Mouse (Mus musculus) right cerebral cortex, postnatal 14 days (tissue): ENCODE results near the gene Sez6l2.
"Not testable (repeated sequence)": the region's sequence is repeated elsewhere in the genome, so short reads cannot be mapped to it uniquely, and the experiment has no call there.

Source experiments
- DNase-seq: peaks from one replicate; pipeline ENCODE4 v3.0.0; 2022

Gene Sez6l2

DNA sequence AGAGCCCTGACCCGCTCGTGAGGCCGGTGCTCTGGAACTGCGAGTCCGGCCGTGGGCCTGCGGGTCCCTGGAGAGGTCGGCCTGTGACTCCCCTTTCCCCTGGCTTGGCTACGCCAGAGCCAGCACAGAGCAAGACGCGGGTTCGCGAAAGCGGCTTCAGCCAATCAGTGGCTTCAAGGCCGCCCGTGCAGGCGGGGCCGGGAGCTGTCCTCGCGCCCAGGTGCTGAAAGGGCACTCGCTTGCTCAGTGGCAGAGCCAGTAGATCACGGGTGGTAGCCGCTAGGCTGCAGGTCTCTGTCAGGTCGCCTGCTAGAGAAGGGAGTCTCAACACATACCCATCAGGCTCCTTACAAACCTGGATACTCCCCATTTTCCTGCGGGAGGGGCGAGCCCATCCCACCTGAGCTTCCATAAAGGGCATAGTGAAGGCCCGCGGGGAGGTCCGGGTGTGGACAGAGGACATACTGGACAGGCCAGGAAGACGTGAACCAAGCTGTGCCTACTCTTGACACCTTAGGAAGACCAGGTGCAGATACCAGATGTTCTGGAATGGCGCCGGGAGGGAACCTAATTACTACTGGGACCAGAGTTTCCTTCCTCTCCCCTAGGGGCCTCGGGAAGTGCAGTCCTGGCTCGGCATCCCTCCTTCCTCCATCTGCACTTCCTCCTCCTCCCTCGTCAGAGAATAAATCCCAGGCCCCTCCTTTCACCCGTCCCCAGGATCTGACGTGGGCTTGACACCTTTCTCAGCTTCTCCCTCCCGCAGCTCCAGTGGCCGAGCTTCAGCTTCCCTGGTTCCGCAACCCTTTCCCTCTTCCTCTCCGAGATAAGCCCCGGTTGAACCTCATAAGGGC lies at the start of gene Sez6l2:
Gene Sez6l2 (plus strand): TSS at position 771 of the 854 bp plus-strand sequence.
- DNase-seq: peak; percentile 85

- no peak for DNase-seq
These were observed 44.8 kb upstream of the Sez6l2 start for GRCm38 (mm10) chr7:126905590-126905989.

DNA sequence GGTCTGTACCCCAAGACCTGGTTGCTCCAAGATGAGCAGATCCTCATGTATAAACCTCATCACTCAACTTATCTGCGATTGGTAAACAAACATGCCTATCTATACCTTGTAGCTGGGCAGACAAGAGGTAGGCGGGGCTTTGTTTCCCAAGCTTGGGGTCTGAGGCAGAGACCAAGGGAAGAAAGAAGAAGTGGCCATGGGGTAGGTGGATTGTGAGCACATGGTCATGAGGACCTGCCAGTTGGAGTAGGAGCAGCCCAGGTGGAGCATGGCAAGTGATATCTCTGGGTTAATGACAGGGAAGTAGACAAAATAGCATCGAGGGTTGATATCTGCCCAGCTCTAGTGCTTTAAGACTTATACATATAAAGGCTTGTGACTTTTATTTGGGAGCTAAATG lies 35.5 kb upstream of the Sez6l2 start:
- no peak for DNase-seq

- DNase-seq: not testable (repeated sequence)
These were observed 32.0 kb upstream of the Sez6l2 start for GRCm38 (mm10) chr7:126918356-126918755.

DNA sequence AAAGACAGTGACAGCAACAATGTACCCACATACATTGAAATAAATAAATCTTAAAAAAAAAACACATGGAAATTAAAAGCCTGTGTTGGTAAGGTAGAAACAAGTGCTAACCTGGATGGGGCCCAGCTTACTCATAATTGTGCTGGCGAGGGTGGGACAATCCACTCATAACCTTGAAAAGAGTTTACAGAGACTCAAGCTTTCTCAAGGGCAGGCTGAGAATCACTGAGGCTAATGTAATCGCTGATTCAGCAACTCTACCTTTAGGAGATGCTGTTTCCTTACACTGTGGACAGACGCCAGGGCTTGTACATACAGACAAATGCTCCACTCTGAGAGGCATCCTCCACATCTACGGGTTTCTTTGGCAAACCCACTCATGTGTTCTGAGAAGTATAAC lies 30.4 kb upstream of the Sez6l2 start:
- no peak for DNase-seq

GRCm38 (mm10) chr7:126921563-126921962 lies 28.8 kb upstream of the Sez6l2 start:
- DNase-seq: no peak

- DNase-seq: peak; percentile 32
These were observed 27.7 kb upstream of the Sez6l2 start, which contains the start of gene Tmem219 for GRCm38 (mm10) chr7:126922624-126923060. TSS of gene Tmem219 (minus strand) at chr7:126922917.

DNA sequence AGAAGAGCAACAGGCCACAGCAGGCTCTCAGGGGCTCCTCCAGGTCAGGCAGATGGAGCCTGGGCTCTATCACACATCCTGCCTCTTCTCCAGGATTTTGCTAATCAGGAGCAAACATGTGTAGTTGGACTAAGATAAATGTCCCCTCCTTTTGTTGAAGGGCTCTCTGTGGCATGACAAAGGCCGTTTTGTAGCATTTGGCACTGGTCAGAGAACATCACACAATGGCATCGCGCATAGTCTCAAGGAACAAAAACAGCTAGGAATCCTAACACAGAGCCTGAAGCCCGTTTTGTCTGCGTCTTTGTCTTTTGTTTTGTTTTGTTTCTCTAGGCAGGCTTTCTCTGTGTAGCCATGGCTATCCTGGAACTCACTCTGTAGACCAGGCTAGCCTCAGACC lies 26.4 kb upstream of the Sez6l2 start:
- DNase-seq: no peak

DNA sequence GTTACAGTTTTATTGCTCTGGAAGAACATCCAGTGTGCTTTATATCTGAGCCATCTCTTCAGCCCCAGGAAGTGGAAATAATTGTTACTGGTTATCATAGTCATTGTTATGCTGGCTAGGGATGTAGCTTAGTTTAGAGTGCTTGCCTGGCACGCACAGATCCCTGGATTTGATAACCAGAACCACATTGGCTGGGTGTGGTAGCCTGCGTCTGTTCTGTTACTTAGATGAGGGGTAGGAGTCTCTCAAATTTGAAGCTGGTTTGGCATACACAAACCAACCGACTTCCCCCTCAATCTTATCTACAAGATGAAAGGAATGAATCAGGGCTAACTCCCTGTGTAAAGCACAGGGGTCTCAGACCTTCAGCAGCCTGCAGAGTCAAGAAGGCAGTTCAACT lies 24.1 kb upstream of the Sez6l2 start:
- no peak for DNase-seq

- peak; percentile 90 for DNase-seq
These were observed 21.9 kb upstream of the Sez6l2 start, which contains the start of gene Kctd13 for GRCm38 (mm10) chr7:126928384-126929037. TSS of gene Kctd13 (plus strand) at chr7:126928879.

GRCm38 (mm10) chr7:126929046-126929445 lies 21.3 kb upstream of the Sez6l2 start:
- peak; percentile 41 for DNase-seq

- no peak for DNase-seq
These were observed 17.7 kb upstream of the Sez6l2 start for GRCm38 (mm10) chr7:126932652-126933051.

DNA sequence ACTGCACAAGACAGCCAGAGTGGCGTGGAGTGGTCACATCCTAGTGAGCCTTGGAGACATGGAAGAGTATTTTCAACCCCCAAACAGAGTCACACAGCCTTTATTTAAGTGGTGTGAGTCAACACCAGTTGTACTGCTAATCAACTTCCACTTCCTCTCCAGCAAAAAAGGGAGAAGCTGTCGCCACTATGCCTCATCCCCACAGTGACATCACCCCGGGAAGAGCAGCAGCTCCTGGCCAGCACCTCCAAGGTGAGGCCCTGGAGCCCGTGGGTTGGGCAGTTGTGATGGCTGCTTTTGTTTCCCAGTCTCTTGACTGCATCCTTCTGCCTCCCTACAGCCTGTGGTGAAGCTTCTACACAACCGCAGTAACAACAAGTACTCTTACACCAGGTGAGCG lies 9.2 kb upstream of the Sez6l2 start:
- DNase-seq: no peak

DNA sequence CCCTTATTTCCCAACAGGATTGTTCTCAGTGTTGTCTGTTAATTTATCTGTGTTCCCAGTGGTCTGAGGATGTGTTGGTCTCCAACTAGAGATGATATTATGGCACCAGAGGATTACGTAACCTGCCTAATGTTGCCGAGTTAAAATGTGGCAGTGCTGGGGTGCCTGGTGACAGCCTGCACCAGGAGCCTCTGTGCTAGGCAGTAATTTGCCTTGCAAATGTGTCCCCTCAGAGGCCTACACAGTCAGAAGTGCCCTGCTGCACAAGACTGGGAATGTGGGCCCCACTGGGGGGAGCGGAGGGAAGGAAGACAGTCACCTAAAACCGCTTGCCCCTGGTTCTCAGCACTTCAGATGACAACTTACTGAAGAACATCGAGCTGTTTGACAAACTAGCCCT lies 8.6 kb upstream of the Sez6l2 start:
- no peak for DNase-seq

DNA sequence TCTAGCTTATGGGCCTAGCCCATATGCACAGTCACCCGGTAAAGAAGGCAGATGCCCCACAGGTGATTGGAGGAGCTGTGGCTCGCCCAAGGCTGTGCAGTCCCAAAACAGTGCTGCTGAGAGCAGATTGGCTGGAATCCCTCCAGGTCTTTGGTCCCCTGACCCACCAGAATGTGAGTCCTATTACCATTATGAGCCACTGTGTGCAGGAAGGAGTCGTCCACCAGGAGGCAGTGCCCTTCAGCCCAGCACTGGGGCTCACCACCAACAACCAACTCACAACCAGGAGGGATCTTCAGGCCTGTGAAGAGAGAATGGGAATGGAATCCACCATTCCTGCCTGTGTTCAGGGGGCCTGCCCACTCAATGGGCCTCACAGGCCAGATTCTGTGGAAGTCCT lies 3.8 kb upstream of the Sez6l2 start:
- DNase-seq: peak; percentile 44

DNA sequence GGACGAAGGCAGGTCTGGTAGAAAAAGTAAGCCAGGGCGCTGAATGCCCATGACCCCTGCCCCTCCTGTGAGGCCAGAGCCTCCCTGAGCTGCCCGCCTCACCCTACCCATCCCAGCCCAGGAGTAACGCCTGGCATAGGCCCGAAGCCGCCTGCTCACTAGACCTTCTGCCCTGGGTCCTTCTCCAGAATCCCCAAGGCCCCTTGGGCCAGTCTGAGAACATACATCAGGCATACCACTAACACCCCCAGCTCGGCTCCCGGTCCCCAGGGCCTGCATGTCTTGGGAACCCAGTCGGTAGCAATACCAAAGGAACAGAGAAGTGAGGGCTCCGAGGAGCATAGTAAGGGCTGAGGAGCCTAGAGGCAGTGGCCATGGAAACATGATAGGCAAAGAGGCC lies 1.7 kb upstream of the Sez6l2 start:
- no peak for DNase-seq

- DNase-seq: peak; percentile 73
These were observed 965 bp upstream of the Sez6l2 start, which contains the start of gene Asphd1 for GRCm38 (mm10) chr7:126949403-126949792. TSS of gene Asphd1 (minus strand) at chr7:126949582.

- DNase-seq: peak; percentile 43
These were observed 568 bp downstream of the Sez6l2 start for GRCm38 (mm10) chr7:126950647-126951615.

GRCm38 (mm10) chr7:126951741-126952140 lies 1.4 kb downstream of the Sez6l2 start:
- no peak for DNase-seq

DNA sequence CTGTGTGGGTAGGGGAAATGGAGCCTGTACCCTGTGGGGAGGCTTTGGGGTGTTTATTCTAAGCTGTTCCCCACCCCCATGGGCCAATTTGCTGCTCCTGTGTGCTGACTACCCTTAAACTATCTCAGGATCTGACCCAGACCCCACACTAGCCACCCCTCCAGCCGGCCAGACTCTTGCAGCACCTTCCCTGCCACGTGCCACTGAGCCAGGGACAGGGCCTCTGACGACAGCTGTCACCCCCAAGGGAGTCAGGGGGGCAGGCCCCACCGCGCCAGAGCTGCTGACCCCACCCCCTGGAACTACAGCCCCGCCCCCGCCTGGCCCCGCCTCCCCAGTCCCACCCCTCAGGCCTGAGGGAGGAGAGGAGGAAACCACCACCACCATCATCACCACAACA lies 2.3 kb downstream of the Sez6l2 start:
- no peak for DNase-seq

DNA sequence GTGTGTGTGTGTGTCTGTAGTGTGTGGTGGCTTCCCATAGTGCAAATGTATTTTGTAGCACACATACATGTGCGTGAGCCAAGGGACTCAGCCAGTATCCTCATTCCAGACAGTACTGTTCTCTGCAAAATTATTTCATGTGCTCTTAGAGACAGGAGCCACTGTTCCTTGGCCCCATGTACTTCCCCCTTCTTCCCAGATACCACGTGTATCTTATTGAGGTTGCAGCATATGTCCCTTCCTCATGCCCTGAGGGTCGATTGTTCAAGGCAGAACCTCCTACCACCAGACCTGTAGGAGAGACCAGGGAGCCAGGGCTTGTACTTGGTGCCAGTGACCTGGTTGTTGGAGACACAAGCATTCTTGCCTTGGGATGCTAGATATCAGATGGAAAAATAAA lies 4.8 kb downstream of the Sez6l2 start:
- no peak for DNase-seq

DNA sequence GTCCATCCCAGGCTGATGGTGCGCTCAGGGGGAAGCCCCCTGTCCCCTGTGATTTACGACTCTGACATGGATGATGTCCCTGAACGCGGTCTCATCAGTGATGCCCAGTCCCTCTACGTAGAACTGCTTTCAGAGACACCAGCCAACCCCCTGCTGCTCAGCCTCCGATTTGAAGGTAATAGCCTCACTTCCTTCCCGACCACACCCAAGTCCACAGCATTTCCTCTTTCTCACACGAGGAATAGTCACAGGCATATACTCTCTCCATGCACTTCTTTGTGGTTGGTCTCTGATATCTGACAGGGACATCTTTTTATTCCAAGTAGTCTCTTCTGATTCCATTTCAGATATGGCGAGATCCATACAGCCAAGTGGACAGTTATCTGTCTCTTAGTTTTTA lies 9.4 kb downstream of the Sez6l2 start:
- DNase-seq: no peak

DNA sequence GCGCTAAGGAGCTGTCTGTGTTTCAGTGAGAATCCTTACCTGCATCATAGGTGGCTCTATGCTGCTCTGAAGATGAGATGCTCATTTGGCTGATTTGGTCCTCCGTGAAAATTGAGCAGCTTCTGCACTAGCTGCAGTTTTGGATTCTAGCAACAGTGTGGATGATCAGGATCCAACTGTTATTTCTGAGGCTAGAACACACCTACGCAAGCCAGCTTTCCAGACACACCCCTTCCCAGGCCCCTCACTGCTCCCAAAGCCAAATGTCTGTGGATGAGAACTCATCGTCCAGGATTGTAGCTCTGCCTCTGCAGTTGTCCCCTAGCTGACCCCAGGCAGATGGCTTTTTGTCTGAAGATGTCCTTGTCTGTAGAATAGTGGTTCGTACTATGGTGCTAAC lies 10.7 kb downstream of the Sez6l2 start:
- DNase-seq: no peak
